ENCODE assay signal across 30 mouse cellular contexts in the genomic region with DNA sequence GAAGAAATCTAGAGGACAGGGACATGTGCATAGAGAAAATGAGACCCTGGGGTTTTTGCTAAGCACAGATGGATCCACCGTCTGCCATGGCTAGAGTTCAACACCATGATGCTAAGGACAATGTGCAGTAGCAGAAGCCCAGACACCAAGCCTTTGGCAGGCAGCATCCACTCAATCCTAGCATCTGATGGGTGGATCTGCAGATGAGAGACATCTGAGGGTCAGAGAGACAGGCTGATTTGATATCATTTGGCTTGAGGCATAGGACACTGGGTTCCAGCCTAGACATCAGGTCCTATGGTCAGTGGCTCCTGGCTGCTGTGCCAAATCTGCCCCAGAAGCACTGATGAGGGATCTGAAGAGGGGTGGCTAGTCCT. TPM values are rescaled to one million over a fixed set of nuclear protein-coding genes. Genes with fewer than 3 reads are reported as not detected.
DNase-seq lines count a peak whose midpoint lies in the region; ATAC-seq and TF ChIP-seq lines count a peak whose summit lies in the region.
"Had no signal": no experiment of that assay in that cellular context is flagged by ENCODE, and none has a peak within 500 bp of the region (broad histone marks: within the 10 kb centered on the region; RNA-seq: fewer than 3 reads in every experiment).

No protein-coding gene starts in this region.

- no peaks in the 10 kb centered on the region for H3K9me3 ChIP-seq in hindbrain, postnatal 0 days (ENCODE audit: low read length)
- no peaks in the 10 kb centered on the region for H3K9me3 ChIP-seq in hindbrain, embryonic 13.5 days
- H3K9me3 ChIP-seq in forebrain, embryonic 14.5 days (replicated peaks; ENCODE audit: control insufficient read depth, low read length) = no peaks in the 10 kb centered on the region
- H3K9me3 ChIP-seq: embryonic facial prominence, embryonic 13.5 days; forebrain, embryonic 10.5 days; heart, embryonic 15.5 days; liver, embryonic 15.5 days; midbrain, embryonic 15.5 days had no signal

- H3K36me3 ChIP-seq in hindbrain, postnatal 0 days (ENCODE audit: insufficient read depth, low read length) = no peaks in the 10 kb centered on the region
- no peaks in the 10 kb centered on the region for H3K36me3 ChIP-seq in hindbrain, embryonic 13.5 days
- no peaks in the 10 kb centered on the region for H3K36me3 ChIP-seq in forebrain, embryonic 14.5 days (ENCODE audit: control insufficient read depth, insufficient read depth, low read length)
- H3K36me3 ChIP-seq: midbrain, embryonic 15.5 days had no signal

- WGBS in hindbrain, postnatal 0 days = 54% methylated on average over 1 of the region's 1 CpGs
- 91% methylated on average over 1 of the region's 1 CpGs for WGBS in hindbrain, embryonic 13.5 days
- 19% methylated on average over 1 of the region's 1 CpGs for WGBS in cerebellum, adult 2 months
- WGBS in forebrain, embryonic 14.5 days = 93% methylated on average over 1 of the region's 1 CpGs

- DNase-seq in cerebellum, postnatal 4 days (ENCODE audit: low spot score in 2 of 2) = no peak
- peak; percentile 56 for DNase-seq in hindbrain, postnatal 0 days (ENCODE audit: low spot score)
- peak; percentile 41 to 64 for DNase-seq in cerebellum, adult 2 months
- peak; percentile 76 for DNase-seq in cerebellum, postnatal 14 days
- no peak for DNase-seq in urinary bladder, adult 18-20 months (ENCODE audit: low spot score in 2 of 2)
- no peak for DNase-seq in forebrain, embryonic 14.5 days (ENCODE audit: low spot score)
- DNase-seq: adrenal gland, adult 8-10 months; gastrocnemius, adult 2 months; gastrocnemius, postnatal 36 days; heart, postnatal 4 days; liver; lung, embryonic 14.5 days; lung, postnatal 14 days; right cerebral cortex, postnatal 25 days; thymus, adult 2 months; thymus, postnatal 36 days had no signal

- no peak overlapping the region for H3K27ac ChIP-seq in hindbrain, postnatal 0 days
- H3K27ac ChIP-seq in hindbrain, embryonic 13.5 days = no peak overlapping the region
- peak overlapping the region; percentile 71 for H3K27ac ChIP-seq in cerebellum, adult 2 months (ENCODE audit: insufficient read depth, low read length)
- H3K27ac ChIP-seq in forebrain, embryonic 14.5 days (ENCODE audit: low read depth, low read length) = no peak overlapping the region
- H3K27ac ChIP-seq: embryonic facial prominence, embryonic 13.5 days; forebrain, embryonic 10.5 days; gastrocnemius, adult 2 months; heart, embryonic 15.5 days; hindbrain, embryonic 14.5 days; layer of hippocampus, adult 2 months; left cerebral cortex, adult 2 months; liver, embryonic 15.5 days; midbrain, embryonic 15.5 days had no signal

- H3K27me3 ChIP-seq in hindbrain, postnatal 0 days (ENCODE audit: insufficient read depth, low read length) = no peaks in the 10 kb centered on the region
- no peaks in the 10 kb centered on the region for H3K27me3 ChIP-seq in hindbrain, embryonic 13.5 days
- no peaks in the 10 kb centered on the region for H3K27me3 ChIP-seq in cerebellum, adult 2 months (ENCODE audit: control insufficient read depth, insufficient read depth, low read length)
- H3K27me3 ChIP-seq in forebrain, embryonic 14.5 days (replicated peaks; ENCODE audit: control insufficient read depth, insufficient read depth, low read length) = no peaks in the 10 kb centered on the region
- H3K27me3 ChIP-seq: CH12.LX; embryonic facial prominence, embryonic 13.5 days; heart, embryonic 15.5 days; liver, embryonic 15.5 days; midbrain, embryonic 15.5 days had no signal

- H3K4me1 ChIP-seq in hindbrain, postnatal 0 days (ENCODE audit: insufficient read depth, low read length) = no peaks in the 10 kb centered on the region
- H3K4me1 ChIP-seq in hindbrain, embryonic 13.5 days (replicated peaks) = peaks cover 17% of the 10 kb centered on the region
- peaks cover 38% of the 10 kb centered on the region for H3K4me1 ChIP-seq in cerebellum, adult 2 months (ENCODE audit: control insufficient read depth, insufficient read depth, low read length)
- no peaks in the 10 kb centered on the region for H3K4me1 ChIP-seq in forebrain, embryonic 14.5 days (ENCODE audit: control insufficient read depth, insufficient read depth, low read length)
- H3K4me1 ChIP-seq: midbrain, embryonic 15.5 days had no signal

- H3K4me3 ChIP-seq in hindbrain, postnatal 0 days (ENCODE audit: low read length) = no peak overlapping the region
- no peak overlapping the region for H3K4me3 ChIP-seq in hindbrain, embryonic 13.5 days
- no peak overlapping the region for H3K4me3 ChIP-seq in cerebellum, adult 2 months (replicated peaks; ENCODE audit: insufficient read depth, low read depth, low read length)
- no peak overlapping the region for H3K4me3 ChIP-seq in forebrain, embryonic 14.5 days (ENCODE audit: low read depth, low read length)
- H3K4me3 ChIP-seq: embryonic facial prominence, embryonic 13.5 days; forebrain, embryonic 10.5 days; gastrocnemius, adult 2 months; heart, embryonic 15.5 days; layer of hippocampus, adult 2 months; left cerebral cortex, adult 2 months; liver, embryonic 15.5 days; midbrain, embryonic 15.5 days had no signal

- no peak overlapping the region for H3K9ac ChIP-seq in hindbrain, postnatal 0 days (replicated peaks; ENCODE audit: low read length)
- H3K9ac ChIP-seq in hindbrain, embryonic 13.5 days = no peak overlapping the region
- H3K9ac ChIP-seq in forebrain, embryonic 14.5 days (ENCODE audit: low read length) = no peak overlapping the region
- H3K9ac ChIP-seq: embryonic facial prominence, embryonic 13.5 days; heart, embryonic 15.5 days; hindbrain, embryonic 14.5 days; liver, embryonic 15.5 days; lung, embryonic 14.5 days; midbrain, embryonic 15.5 days had no signal

- TF ChIP-seq POLR2A in cerebellum, adult 2 months (IDR thresholded peaks at IDR 0.05; ENCODE audit: borderline replicate concordance, insufficient read depth, low read length) = no peak

- peak; percentile 53 for ATAC-seq in cerebellum, adult (ENCODE audit: insufficient number of reproducible peaks, low FRiP score, low TSS enrichment)
- ATAC-seq in hindbrain, postnatal 0 days = peak; percentile 35; the same call in 1 of the 2 replicates
- no peak for ATAC-seq in hindbrain, embryonic 13.5 days (ENCODE audit: low FRiP score)
- ATAC-seq in forebrain, embryonic 14.5 days = no peak
- ATAC-seq: activated CD4-positive, CD25-positive, alpha-beta regulatory T cell, adult 4 months; forebrain, embryonic 16.5 days; inflammation-experienced regulatory T-cells, adult 6 months; midbrain, embryonic 15.5 days had no signal

- no peak for TF ChIP-seq CTCF in hindbrain, postnatal 0 days (IDR thresholded peaks at IDR 0.05; ENCODE audit: low read depth)
- TF ChIP-seq CTCF in cerebellum, adult 2 months (IDR thresholded peaks at IDR 0.05; ENCODE audit: borderline replicate concordance, insufficient read depth, low read depth, low read length) = no peak

- H3K4me2 ChIP-seq in hindbrain, postnatal 0 days (ENCODE audit: low read depth, low read length) = no peak overlapping the region
- no peak overlapping the region for H3K4me2 ChIP-seq in hindbrain, embryonic 13.5 days
- H3K4me2 ChIP-seq in forebrain, embryonic 14.5 days (ENCODE audit: low read length) = no peak overlapping the region
- H3K4me2 ChIP-seq: embryonic facial prominence, embryonic 13.5 days; heart, embryonic 15.5 days; hindbrain, embryonic 14.5 days; liver, embryonic 15.5 days; lung, embryonic 14.5 days; midbrain, embryonic 15.5 days had no signal

RNA-seq across cellular contexts. Expression of gene Agtrap, which starts 7.2 kb away (rescaled TPM):
- 6.2 and 7.6 TPM in 2 replicates for total RNA-seq in hindbrain, postnatal 0 days (2014; rRNA removed)
- 9.9 and 10.4 TPM in 2 replicates for polyA plus RNA-seq in hindbrain, postnatal 0 days (2015; fragmentation: Nextera tagmentation; extraction: Ambion mirVana)
- polyA plus RNA-seq in hindbrain, embryonic 13.5 days (2015; fragmentation: Nextera tagmentation; extraction: Ambion mirVana) = 7.6 and 8.4 TPM in 2 replicates
- 9.8 and 10.2 TPM in 2 replicates for polyA plus RNA-seq in cerebellum, adult 2 months (2012; rRNA removed)
- 5.3 and 5.7 TPM in 2 replicates for polyA plus RNA-seq in forebrain, embryonic 14.5 days (2014; fragmentation: Nextera tagmentation; extraction: Ambion mirVana)

RNA-seq across cellular contexts. Expression of gene Mthfr, which starts 41.7 kb away (rescaled TPM):
- total RNA-seq in hindbrain, postnatal 0 days (2014; rRNA removed) = 46.0 and 52.4 TPM in 2 replicates
- polyA plus RNA-seq in hindbrain, postnatal 0 days (2015; fragmentation: Nextera tagmentation; extraction: Ambion mirVana) = 9.3 and 10.6 TPM in 2 replicates
- polyA plus RNA-seq in hindbrain, embryonic 13.5 days (2015; fragmentation: Nextera tagmentation; extraction: Ambion mirVana) = 22.1 and 22.3 TPM in 2 replicates
- polyA plus RNA-seq in cerebellum, adult 2 months (2012; rRNA removed) = 27.2 and 29.8 TPM in 2 replicates
- polyA plus RNA-seq in forebrain, embryonic 14.5 days (2014; fragmentation: Nextera tagmentation; extraction: Ambion mirVana) = 12.4 TPM in 2 replicates

RNA-seq across cellular contexts. Expression of gene Clcn6, which starts 42.0 kb away (rescaled TPM):
- 58.6 and 60.7 TPM in 2 replicates for total RNA-seq in hindbrain, postnatal 0 days (2014; rRNA removed)
- 22.0 and 24.4 TPM in 2 replicates for polyA plus RNA-seq in hindbrain, postnatal 0 days (2015; fragmentation: Nextera tagmentation; extraction: Ambion mirVana)
- polyA plus RNA-seq in hindbrain, embryonic 13.5 days (2015; fragmentation: Nextera tagmentation; extraction: Ambion mirVana) = 30.7 and 32.8 TPM in 2 replicates
- 56.8 and 59.4 TPM in 2 replicates for polyA plus RNA-seq in cerebellum, adult 2 months (2012; rRNA removed)
- polyA plus RNA-seq in forebrain, embryonic 14.5 days (2014; fragmentation: Nextera tagmentation; extraction: Ambion mirVana) = 19.1 and 24.8 TPM in 2 replicates

RNA-seq across cellular contexts. Expression of gene Mad2l2, which starts 49.6 kb away (rescaled TPM):
- total RNA-seq in hindbrain, postnatal 0 days (2014; rRNA removed) = 39.9 and 56.5 TPM in 2 replicates
- polyA plus RNA-seq in hindbrain, postnatal 0 days (2015; fragmentation: Nextera tagmentation; extraction: Ambion mirVana) = 99.7 and 102 TPM in 2 replicates
- polyA plus RNA-seq in hindbrain, embryonic 13.5 days (2015; fragmentation: Nextera tagmentation; extraction: Ambion mirVana) = 118 and 127 TPM in 2 replicates
- polyA plus RNA-seq in cerebellum, adult 2 months (2012; rRNA removed) = 31.8 and 36.0 TPM in 2 replicates
- 129 and 141 TPM in 2 replicates for polyA plus RNA-seq in forebrain, embryonic 14.5 days (2014; fragmentation: Nextera tagmentation; extraction: Ambion mirVana)

RNA-seq across cellular contexts. Expression of gene Draxin, which starts 49.9 kb away (rescaled TPM):
- total RNA-seq in hindbrain, postnatal 0 days (2014; rRNA removed) = 42.3 and 44.9 TPM in 2 replicates
- polyA plus RNA-seq in hindbrain, postnatal 0 days (2015; fragmentation: Nextera tagmentation; extraction: Ambion mirVana) = 7.2 TPM in 2 replicates
- 17.2 and 20.9 TPM in 2 replicates for polyA plus RNA-seq in hindbrain, embryonic 13.5 days (2015; fragmentation: Nextera tagmentation; extraction: Ambion mirVana)
- polyA plus RNA-seq in cerebellum, adult 2 months (2012; rRNA removed) = 0.30 and 0.33 TPM in 2 replicates
- polyA plus RNA-seq in forebrain, embryonic 14.5 days (2014; fragmentation: Nextera tagmentation; extraction: Ambion mirVana) = 18.8 and 20.7 TPM in 2 replicates
- total RNA-seq: heart, postnatal 4 days had no signal
- polyA plus RNA-seq: heart, embryonic 15.5 days; inflammation-experienced regulatory T-cells, adult 6 months; lung, embryonic 14.5 days had no signal

Comparison
In these comparisons a context has a peak if more than half of its experiments do, and no peak if none do; other contexts are left out.
1. ATAC-seq: peak in cerebellum, adult (single experiment) and hindbrain, postnatal 0 days (single experiment); none in hindbrain, embryonic 13.5 days (single experiment) and forebrain, embryonic 14.5 days (single experiment).
2. DNase-seq: peak in hindbrain, postnatal 0 days (single experiment), cerebellum, adult 2 months (2 of 2) and cerebellum, postnatal 14 days (2 of 2); none in cerebellum, postnatal 4 days (0 of 2), urinary bladder, adult 18-20 months (0 of 2) and forebrain, embryonic 14.5 days (single experiment).